Mouse (Mus musculus) midbrain, embryonic 14.5 days (tissue): ENCODE results near the gene Frmd4b. TPM values are rescaled to one million over a fixed set of nuclear protein-coding genes. Genes with fewer than 3 reads are reported as not detected.

ENCODE experiments used
- ATAC-seq: fragments of 200-750 bp; cut with Nextera tagmentation; 2 replicates; pipeline ENCODE4 v1.8.0; 2017; ENCODE audit warnings: moderate number of reproducible peaks, moderate library complexity; ENCODE audit not compliant: low FRiP score, low TSS enrichment
- DNase-seq: peaks from one replicate; pipeline ENCODE4 v3.0.0-alpha.2; 2015
- H3K27ac ChIP-seq: fragments of 300-500 bp; sonication (generic); replicated peaks from 2 replicates; pipeline ENCODE4 v1.5.1; 2014; ENCODE audit warnings: mild to moderate bottlenecking, low read depth, low read length, moderate library complexity
- H3K27me3 ChIP-seq: fragments of 300-500 bp; sonication (generic); 2 replicates; pipeline ENCODE4 v1.6.1; 2014; ENCODE audit warnings: low read length, control low read depth, mixed read lengths; ENCODE audit not compliant: control insufficient read depth, insufficient read depth
- H3K36me3 ChIP-seq: fragments of 300-500 bp; sonication (generic); 2 replicates; pipeline ENCODE4 v1.6.1; 2014; ENCODE audit warnings: low read length, control low read depth; ENCODE audit not compliant: control insufficient read depth, insufficient read depth
- H3K4me1 ChIP-seq: fragments of 300-500 bp; sonication (generic); 2 replicates; pipeline ENCODE4 v1.6.1; 2014; ENCODE audit warnings: mild to moderate bottlenecking, antibody characterized with exemption, low read length, control low read depth; ENCODE audit not compliant: control insufficient read depth, insufficient read depth
- H3K4me2 ChIP-seq: fragments of 300-500 bp; sonication (generic); 2 replicates; pipeline ENCODE4 v1.6.1; 2014; ENCODE audit warnings: mild to moderate bottlenecking, low read length, moderate library complexity
- H3K4me3 ChIP-seq: fragments of 300-500 bp; sonication (generic); replicated peaks from 2 replicates; pipeline ENCODE4 v1.5.1; 2014; ENCODE audit warnings: low read depth, low read length
- H3K9ac ChIP-seq: fragments of 300-500 bp; sonication (generic); replicated peaks from 2 replicates; pipeline ENCODE4 v1.6.1; 2014; ENCODE audit warnings: mild to moderate bottlenecking, low read length, moderate library complexity
- H3K9me3 ChIP-seq: fragments of 300-500 bp; sonication (generic); 2 replicates; pipeline ENCODE4 v1.6.1; 2016; ENCODE audit warnings: low read length, control low read depth, mixed read lengths; ENCODE audit not compliant: control insufficient read depth
- WGBS: fragments of 180-500 bp; shearing (Covaris S2); extraction: QIAGEN DNeasy Blood & Tissue Kit; methylation state at CpG from one replicate; pipeline ENCODE4 v1.1.7; 2014; 5-methylcytosine and 5-hydroxymethylcytosine counted together
- polyA plus RNA-seq: library from polyadenylated mRNA; unstranded; fragments of >200 nt; fragmentation: Nextera tagmentation; extraction: Ambion mirVana; gene quantifications from 2 replicates; pipeline ENCODE4 v1.2.1, GENCODE M21; 2014

Gene Frmd4b
- polyA plus RNA-seq, 1 experiment from 2014 or later, result 21.7 TPM

DNA sequence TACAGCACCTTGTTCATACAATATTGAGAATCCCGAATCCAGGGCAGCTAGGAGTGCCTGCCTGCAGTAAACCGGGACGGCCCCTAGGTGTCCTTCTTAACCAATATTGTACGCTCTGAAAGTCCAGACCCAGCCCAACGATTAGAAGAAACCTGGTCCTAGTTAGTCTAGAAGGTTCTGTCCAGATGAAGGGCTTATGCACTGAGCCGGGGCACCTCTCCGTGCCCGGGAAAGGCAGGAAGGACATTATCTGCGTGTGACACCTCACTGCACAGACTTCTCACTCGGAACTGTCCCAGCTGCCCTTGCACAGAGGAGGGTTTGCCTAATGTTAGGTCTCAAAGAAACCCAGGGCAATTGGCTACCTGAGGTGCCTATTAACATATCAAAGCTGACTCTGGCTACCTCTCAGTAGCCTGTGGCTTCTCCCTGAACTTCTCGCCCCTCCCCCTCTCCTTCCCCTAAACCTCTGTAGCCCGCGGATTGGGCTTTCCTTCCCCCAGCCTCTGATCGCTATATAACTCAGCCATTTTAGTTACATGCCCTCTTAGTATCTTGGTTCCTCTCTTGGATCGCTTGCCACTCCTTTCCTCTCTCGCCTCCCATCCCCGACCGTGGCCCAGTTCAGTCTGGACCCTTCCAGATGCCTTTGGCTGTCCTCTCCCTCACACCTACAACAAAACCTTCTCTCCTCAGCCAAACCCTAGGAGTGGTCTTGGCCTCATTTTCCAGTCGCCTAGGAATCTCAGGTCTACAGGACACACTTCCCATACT is 339.1 kb downstream of the Frmd4b start:
- H3K9ac ChIP-seq, result peak overlapping the region; percentile 37; the same call in 1 of the 2 replicates
- peak overlapping the region; percentile 52 for H3K4me2 ChIP-seq

GRCm38 (mm10) chr6:97276890-97277497 is 340.3 kb downstream of the Frmd4b start:
- Histone ChIP-seq H3K27ac (no peak overlapping the region), H3K27me3 (0 out of 2 replicates have a peak, but pooled peaks cover 3% of the 10 kb centered on the region), H3K4me2 (no peak overlapping the region), H3K36me3 (no peaks in the 10 kb centered on the region), H3K4me3 (no peak overlapping the region), H3K9ac (no peak overlapping the region), H3K9me3 (no peaks in the 10 kb centered on the region), H3K4me1 (peaks cover 6% of the 10 kb centered on the region; the same call in 1 of the 2 replicates)
- no peak for DNase-seq
- WGBS, result 70% methylated on average over 5 of the region's 5 CpGs
- ATAC-seq, result no peak

More for the DNA sequence above, 339.1 kb downstream of the Frmd4b start:
- Histone ChIP-seq H3K36me3 (no peaks in the 10 kb centered on the region), H3K4me1 (peaks cover 6% of the 10 kb centered on the region; the same call in 1 of the 2 replicates), H3K27me3 (0 out of 2 replicates have a peak, but pooled peaks cover 3% of the 10 kb centered on the region), H3K4me3 (peak overlapping the region; percentile 14; the same call in 1 of the 2 replicates), H3K9me3 (no peaks in the 10 kb centered on the region), H3K27ac (no peak overlapping the region)
- WGBS, result 3% methylated on average over 19 of the region's 19 CpGs
- DNase-seq (peak; percentile 88), ATAC-seq (peak; percentile 63; the same call in 1 of the 2 replicates)

DNA sequence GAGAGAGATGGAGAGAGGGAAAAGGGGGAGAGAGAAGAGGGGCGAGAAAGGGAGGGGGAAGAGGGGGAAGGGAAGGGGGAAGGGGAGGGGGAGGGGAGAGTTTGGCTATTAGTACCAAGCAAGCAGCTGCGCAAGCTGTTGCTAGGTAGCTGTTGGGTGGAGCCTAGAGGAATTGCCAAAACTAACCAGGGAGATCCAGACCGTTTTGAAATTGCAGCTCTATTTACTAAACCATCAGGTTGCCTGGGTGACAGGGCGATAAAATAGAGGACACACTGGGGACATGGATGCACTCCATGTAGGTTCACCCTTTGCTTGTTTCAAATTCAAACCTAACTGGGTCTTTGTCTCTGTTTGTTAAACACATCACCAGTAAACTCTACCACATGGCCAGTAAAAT is 341.0 kb downstream of the Frmd4b start:
- H3K4me1 ChIP-seq, result peaks cover 6% of the 10 kb centered on the region; the same call in 1 of the 2 replicates
- H3K36me3 ChIP-seq, result no peaks in the 10 kb centered on the region
- ATAC-seq (no peak), DNase-seq (peak; percentile 33)
- H3K27ac ChIP-seq, result no peak overlapping the region
- H3K4me2 ChIP-seq, result no peak overlapping the region
- 0 out of 2 replicates have a peak, but pooled peaks cover 3% of the 10 kb centered on the region for H3K27me3 ChIP-seq
- no peaks in the 10 kb centered on the region for H3K9me3 ChIP-seq
- H3K9ac ChIP-seq, result no peak overlapping the region
- H3K4me3 ChIP-seq, result no peak overlapping the region
- WGBS, result 31% methylated on average over 4 of the region's 4 CpGs

DNA sequence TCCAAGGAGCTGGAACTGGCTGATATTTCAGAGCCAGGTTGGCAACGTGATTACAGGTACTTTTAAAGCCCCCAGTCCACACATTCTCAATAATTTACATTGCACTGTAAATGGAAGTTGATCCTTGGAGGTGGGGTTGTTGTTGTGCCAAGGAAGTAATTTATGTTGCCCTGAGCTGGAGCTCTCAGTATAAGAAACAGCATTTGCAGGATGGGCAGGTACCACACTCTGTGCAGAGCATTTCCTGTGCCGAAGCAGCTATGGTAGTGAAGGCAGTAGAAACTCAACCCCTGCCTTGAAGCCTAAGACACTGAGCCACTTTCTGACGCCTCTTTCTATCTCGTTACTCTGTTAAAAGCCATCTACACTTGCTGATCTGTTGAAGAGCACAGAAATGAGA is 341.6 kb downstream of the Frmd4b start:
- H3K27me3 ChIP-seq, result 0 out of 2 replicates have a peak, but pooled peaks cover 3% of the 10 kb centered on the region
- no peak for ATAC-seq
- H3K4me2 ChIP-seq, result no peak overlapping the region
- no peak overlapping the region for H3K9ac ChIP-seq
- no peak for DNase-seq
- no peaks in the 10 kb centered on the region for H3K9me3 ChIP-seq
- no peak overlapping the region for H3K27ac ChIP-seq
- H3K36me3 ChIP-seq, result no peaks in the 10 kb centered on the region
- H3K4me1 ChIP-seq, result peaks cover 6% of the 10 kb centered on the region; the same call in 1 of the 2 replicates
- 56% methylated on average over 4 of the region's 4 CpGs for WGBS
- no peak overlapping the region for H3K4me3 ChIP-seq

GRCm38 (mm10) chr6:97273777-97274176 is 343.6 kb downstream of the Frmd4b start:
- Histone ChIP-seq H3K9me3 (no peaks in the 10 kb centered on the region), H3K27me3 (no peaks in the 10 kb centered on the region), H3K9ac (no peak overlapping the region), H3K4me1 (peaks cover 6% of the 10 kb centered on the region; the same call in 1 of the 2 replicates), H3K4me2 (no peak overlapping the region), H3K36me3 (no peaks in the 10 kb centered on the region), H3K27ac (no peak overlapping the region), H3K4me3 (no peak overlapping the region)
- 83% methylated on average over 3 of the region's 3 CpGs for WGBS
- ATAC-seq, result no peak
- DNase-seq, result no peak

- H3K4me2 ChIP-seq, result no peak overlapping the region
- ATAC-seq, result no peak
- H3K9me3 ChIP-seq, result no peaks in the 10 kb centered on the region
- no peak overlapping the region for H3K9ac ChIP-seq
- H3K36me3 ChIP-seq, result no peaks in the 10 kb centered on the region
- 85% methylated on average over 16 of the region's 16 CpGs for WGBS
- no peak overlapping the region for H3K4me3 ChIP-seq
- no peak for DNase-seq
- no peak overlapping the region for H3K27ac ChIP-seq
- H3K27me3 ChIP-seq, result no peaks in the 10 kb centered on the region
- peaks cover 2% of the 10 kb centered on the region; the same call in 1 of the 2 replicates for H3K4me1 ChIP-seq
These were observed 344.2 kb downstream of the Frmd4b start for GRCm38 (mm10) chr6:97273058-97273710.

GRCm38 (mm10) chr6:97272349-97272748 is 345.0 kb downstream of the Frmd4b start:
- no peak overlapping the region for H3K4me3 ChIP-seq
- DNase-seq (no peak), ATAC-seq (no peak)
- 55% methylated on average over 2 of the region's 2 CpGs for WGBS
- H3K4me2 ChIP-seq, result no peak overlapping the region
- H3K9ac ChIP-seq, result no peak overlapping the region
- H3K27me3 ChIP-seq, result no peaks in the 10 kb centered on the region
- no peaks in the 10 kb centered on the region for H3K36me3 ChIP-seq
- no peaks in the 10 kb centered on the region for H3K9me3 ChIP-seq
- no peaks in the 10 kb centered on the region for H3K4me1 ChIP-seq
- H3K27ac ChIP-seq, result no peak overlapping the region

DNA sequence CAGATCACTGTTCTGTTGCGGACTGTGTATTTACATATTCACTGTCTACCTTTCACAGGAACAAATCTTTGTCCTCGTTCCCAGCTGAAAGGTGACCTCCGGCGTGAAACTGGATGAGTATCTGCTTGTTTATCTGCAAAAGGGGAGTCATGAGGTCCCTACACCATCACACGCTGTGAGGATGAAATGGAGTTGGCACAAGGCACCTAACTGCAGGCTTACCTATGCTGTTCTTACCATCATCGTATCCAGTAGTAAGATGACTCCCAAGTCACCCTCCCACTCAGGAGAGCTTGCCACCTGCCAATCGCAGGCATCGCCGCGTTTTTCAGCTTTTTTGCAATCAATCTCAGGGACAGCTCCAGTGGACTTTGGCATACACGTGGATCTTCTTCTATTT is 347.7 kb downstream of the Frmd4b start:
- Histone ChIP-seq H3K9ac (no peak overlapping the region), H3K36me3 (no peaks in the 10 kb centered on the region), H3K4me3 (no peak overlapping the region), H3K9me3 (no peaks in the 10 kb centered on the region), H3K27ac (no peak overlapping the region), H3K4me1 (no peaks in the 10 kb centered on the region), H3K27me3 (no peaks in the 10 kb centered on the region), H3K4me2 (no peak overlapping the region)
- DNase-seq, result no peak
- no peak for ATAC-seq
- WGBS, result 78% methylated on average over 11 of the region's 11 CpGs
